Mouse (Mus musculus) heart, postnatal 14 days (tissue): ENCODE data around the gene Prph2. TPM values are rescaled to one million over a fixed set of nuclear protein-coding genes. Genes with fewer than 3 reads are reported as not detected.

Source experiments
- DNase-seq, 2 experiments: peaks; one replicate each; pipeline ENCODE4 v3.0.0; 2021 to 2022
- intact Hi-C: fragments of 180-260 bp; cut with DNase I; formaldehyde crosslinking; loops from one replicate; pipeline ENCODE4 v1.15.1; 2025
- total RNA-seq, 2 experiments: library from RNA; stranded (reverse); gene quantifications; 2 replicates each; pipeline ENCODE4 v1.2.3; 2021

The Prph2 gene
- total RNA-seq, 2 experiments from 2014 or later, result not detected

GRCm38 (mm10) chr17:46958045-46958444, 47.8 kb downstream of the Prph2 start:
- intact Hi-C loops, result no loop called here
- DNase-seq, result no peak

GRCm38 (mm10) chr17:46960216-46960615, 50.0 kb downstream of the Prph2 start:
- intact Hi-C loops, result no loop called here
- DNase-seq, result peak; percentile 30 to 45

DNA sequence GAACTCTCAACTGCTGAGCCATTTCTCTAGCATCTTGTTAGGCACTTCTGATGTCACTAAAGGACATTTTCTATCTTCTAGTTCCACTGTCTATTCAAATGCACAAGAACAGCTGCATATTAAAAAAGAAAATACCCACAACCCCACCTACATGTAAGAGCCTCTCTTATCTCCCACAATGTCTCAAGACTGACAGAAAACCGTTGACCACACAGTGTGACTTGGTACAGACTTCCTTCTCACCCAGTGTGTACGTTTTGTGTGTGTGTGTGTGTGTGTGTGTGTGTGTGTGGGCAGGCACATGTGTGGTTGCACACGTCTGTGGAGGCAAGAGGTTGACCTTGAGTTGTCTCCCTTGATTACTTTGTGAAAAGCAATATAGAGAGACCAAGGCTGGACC, 51.9 kb downstream of the Prph2 start:
- no peak for DNase-seq
- intact Hi-C loops, result no loop called here

DNA sequence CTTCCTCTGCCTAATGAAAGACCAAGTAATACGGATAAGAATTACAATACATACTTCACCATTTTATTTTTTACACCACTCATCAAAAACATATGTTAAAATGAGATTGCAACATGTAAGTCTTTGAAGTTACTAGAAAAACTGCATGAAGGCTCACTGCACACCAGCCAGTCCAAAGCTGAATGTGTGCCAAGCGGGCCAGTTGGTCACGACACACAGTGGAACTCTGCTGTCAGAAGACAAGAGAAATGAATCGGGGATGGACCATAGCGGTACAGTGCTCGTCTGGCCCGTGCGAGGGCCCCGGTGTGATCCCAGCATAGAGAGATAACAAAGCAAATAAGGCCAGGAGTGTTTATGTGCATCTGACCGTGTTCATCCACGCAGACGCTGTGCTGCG, 52.9 kb downstream of the Prph2 start:
- intact Hi-C loops, result no loop called here
- no peak for DNase-seq

- no peak for DNase-seq
- intact Hi-C loops, result no loop called here
These were observed 56.6 kb downstream of the Prph2 start for GRCm38 (mm10) chr17:46966892-46967291.

DNA sequence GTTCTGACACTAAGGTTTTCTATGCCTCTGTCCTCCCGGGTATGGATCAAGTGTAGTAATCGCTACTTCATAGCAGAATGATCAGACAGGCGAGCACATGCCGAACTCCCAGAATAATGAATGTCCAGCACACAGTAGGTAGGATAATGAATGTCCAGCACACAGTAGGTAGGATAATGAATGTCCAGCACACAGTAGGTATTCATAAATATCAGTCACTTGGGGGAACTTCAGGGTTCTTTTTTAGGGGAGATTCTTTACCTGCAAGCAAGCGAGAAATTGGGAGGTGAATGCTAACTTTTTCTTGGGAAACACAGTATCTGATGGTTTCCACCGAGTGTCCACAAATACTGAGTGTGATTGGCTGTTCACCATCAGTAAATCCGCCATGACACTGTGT, 62.3 kb downstream of the Prph2 start:
- intact Hi-C loops, result no loop called here
- no peak for DNase-seq

Other genes starting within 250 kb of the Prph2 start
- 10 to 100 TPM in 1 of 2 experiments, 1 to 10 TPM in 1; 9.8 to 14.2 TPM for gene Rrp36, start 236.1 kb upstream of the Prph2 start, total RNA-seq
- gene Mea1, start 231.7 kb upstream of the Prph2 start, total RNA-seq, result 10 to 100 TPM; 44.2 to 47.1 TPM
- 100 to 1,000 TPM; 127 TPM for gene Klhdc3, start 229.5 kb upstream of the Prph2 start, total RNA-seq
- 10 to 100 TPM; 35.0 to 35.3 TPM for gene Ppp2r5d, start 205.3 kb upstream of the Prph2 start, total RNA-seq
- 10 to 100 TPM; 24.3 to 25.1 TPM for gene Pex6, start 199.0 kb upstream of the Prph2 start, total RNA-seq
- under 1 TPM; 0.26 to 0.41 TPM for gene Gnmt, start 181.3 kb upstream of the Prph2 start, total RNA-seq
- 10 to 100 TPM; 18.7 to 19.4 TPM for gene Cnpy3, start 158.2 kb upstream of the Prph2 start, total RNA-seq
- gene Ptcra, start 146.7 kb upstream of the Prph2 start, total RNA-seq, result under 1 TPM in 1 of 2 experiments, not detected in 1; 0.78 TPM
- 10 to 100 TPM; 21.0 to 23.3 TPM for gene 2310039H08Rik, start 137.8 kb upstream of the Prph2 start, total RNA-seq
- gene Rpl7l1, start 127.8 kb upstream of the Prph2 start, total RNA-seq, result 10 to 100 TPM; 51.2 to 59.5 TPM
- gene Bicral, start 52.0 kb upstream of the Prph2 start, total RNA-seq, result 10 to 100 TPM; 13.1 to 15.4 TPM
- gene Tbcc, start 19.8 kb upstream of the Prph2 start, total RNA-seq, result 10 to 100 TPM; 17.6 to 20.0 TPM
- gene Ubr2, start 100.1 kb downstream of the Prph2 start, total RNA-seq, result 10 to 100 TPM; 70.1 to 77.4 TPM